Mouse (Mus musculus): Measurements from ENCODE around the gene Bach1.

DNA sequence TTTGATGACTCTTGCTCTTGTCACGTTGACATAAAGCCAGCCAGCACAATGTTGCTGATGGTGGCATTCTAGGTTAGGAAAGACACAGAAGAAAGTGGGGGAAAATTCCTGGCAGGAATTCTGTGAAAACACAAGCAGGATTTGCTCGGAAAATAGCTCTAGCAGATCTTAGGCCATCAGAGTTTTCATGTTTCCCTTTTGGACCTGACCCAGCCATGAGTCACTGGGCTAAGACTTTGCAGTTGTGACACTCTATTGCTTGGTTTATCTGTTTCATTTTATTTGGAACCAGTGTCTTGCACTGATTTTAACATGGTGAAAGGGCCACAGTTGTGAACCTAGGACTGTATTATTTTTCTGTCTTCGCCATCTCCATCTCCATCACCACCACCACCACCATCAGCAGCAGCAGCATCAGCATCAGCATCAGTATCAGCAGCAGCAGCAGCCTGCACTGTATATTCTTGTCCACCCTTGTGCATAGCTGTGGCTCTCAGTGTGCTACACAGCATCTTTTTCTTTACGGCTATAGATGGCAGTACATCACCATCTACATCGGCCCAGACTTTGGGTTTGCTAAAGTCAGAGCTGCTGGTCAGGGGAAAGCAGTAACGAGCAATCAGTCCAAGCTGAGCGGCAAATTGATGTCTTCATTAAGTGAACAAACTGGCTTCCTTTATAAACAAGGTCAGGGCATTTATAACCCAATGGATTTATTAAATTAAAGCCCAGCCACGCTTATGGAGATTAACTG lies 46.6 kb downstream of the Bach1 start:
- TF ChIP-seq CTCF (IDR thresholded peaks at IDR 0.05; ENCODE audit: extremely low read depth, insufficient read depth, insufficient read length, insufficient replicate concordance), result no peak
- TF ChIP-seq POLR2A (IDR thresholded peaks at IDR 0.05; ENCODE audit: low read depth, low read length), result no peak

All from spleen, adult 2 months (tissue).